Mouse (Mus musculus): ENCODE data around the gene Lingo2.

The Lingo2 gene

DNA sequence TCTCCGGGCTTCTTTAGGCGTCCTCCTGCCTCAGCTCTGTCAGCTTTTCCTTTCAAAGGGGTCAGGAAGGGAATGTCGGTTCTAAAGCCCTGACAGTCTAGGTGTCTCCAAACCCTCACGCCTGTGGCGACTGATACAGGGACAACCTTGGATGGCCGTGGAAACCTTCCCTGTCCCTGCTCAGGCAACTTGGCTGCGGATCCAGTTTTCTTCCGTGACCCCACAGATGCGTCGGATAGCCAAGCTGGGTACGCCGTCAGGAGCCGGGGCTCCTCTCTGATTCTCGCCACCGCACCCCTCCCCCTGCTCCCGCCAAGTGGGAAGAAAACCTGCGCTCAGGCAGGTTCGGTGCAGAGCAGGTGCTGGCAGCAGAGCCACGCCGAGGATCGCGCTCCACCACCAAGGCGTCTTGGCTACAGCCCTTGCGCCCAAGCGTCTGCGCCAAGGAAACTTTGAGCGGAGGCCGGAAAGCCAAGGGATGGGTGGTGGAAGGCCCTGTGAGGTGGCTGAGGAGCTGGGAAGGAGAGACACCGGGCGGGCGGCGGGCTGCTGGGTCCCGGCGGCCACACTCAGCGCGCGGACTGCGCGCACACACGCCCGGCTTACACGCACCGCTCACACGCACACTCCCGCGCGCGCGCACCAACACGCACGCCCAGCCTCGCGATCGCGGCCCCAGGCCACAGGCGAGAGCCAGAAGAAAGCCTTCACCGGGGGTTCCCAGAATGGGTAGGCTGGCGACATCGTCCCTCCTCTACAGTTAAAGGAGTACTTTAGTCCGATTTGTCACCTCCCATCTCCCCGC is at the start of gene Lingo2:
TSS of gene Lingo2 (minus strand) at position 598 of the 805 bp plus-strand sequence.
- DNase-seq, result no peak

DNA sequence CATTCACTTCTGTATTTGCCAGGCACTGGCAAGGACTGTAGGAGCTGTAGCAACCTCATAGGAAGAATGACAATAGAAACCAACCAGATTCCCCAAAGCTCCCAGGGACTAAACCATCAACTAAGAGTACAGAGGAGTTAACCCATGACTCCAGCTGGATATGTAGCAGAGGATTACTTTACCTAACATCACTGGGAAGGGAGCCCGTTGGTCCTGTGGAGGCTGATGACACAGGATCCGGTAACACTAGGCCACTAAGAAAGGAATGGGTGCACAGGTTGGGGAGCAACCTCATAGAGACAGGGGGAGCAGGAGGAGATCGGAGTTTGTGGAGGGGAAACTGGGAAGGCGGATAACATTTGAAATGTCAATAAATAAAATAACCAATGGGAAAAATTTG is 21.8 kb upstream of the Lingo2 start:
- DNase-seq, result no peak

DNA sequence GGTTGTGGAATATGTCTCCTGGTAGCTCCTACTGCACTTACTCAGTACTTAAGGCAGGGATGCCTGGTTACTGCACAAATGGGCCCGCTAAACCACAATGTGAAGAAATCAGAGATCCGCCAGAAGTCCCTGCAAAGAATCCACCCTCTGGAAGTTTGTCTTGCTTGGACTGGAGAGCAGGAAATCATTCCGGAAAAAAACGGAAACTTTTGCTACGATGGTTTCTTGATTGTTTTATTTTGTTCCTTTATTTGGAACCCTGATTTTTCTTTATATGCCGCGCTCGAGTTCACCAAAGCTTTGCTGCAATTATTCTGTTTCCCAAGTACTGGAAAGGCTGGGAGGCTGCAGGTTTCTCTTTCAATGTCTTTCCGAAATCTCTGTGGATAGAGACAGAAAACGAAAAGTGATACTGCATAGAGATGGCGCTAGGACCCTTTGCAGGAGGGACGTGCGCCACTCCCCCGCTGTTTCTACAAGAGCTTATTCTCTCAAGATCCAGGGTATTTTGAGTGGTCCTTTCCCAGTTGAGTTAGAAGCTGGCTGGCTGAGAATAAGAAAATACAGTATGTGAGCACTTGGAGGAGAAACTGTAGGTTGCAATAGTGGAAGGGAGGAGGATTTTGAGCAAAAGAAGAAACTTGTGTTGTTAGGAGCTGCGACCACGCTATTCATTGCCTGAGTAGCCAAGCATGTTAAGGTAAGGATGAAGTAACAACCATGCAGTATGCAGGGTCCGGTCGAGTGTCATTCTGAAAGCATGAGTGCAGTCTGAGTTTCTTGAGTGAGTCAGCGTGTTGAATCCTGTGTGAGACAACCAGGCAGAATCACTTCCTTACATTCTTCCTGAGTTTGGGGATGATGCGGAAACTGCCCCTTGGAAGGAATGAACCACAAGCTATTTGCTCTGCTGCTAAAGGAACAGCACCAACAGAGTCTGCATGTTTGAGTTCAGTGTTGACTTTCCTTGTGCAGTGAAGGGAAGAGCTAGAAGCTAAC is 1.2 kb upstream of the Lingo2 start:
- DNase-seq, result no peak

DNA sequence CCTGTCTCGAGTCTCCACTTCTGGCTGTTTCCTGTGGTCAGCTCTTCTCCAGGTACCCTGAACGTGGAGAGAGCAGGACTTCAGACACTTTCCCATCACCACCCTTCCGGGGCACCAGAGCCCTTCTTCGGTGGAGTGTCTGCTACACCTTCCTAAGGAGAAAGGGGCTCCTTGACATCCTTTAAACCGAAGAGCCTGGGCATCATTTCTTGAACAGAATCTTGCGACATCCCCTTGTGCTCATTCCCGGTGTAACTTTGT is 338 bp upstream of the Lingo2 start:
- no peak for DNase-seq

DNA sequence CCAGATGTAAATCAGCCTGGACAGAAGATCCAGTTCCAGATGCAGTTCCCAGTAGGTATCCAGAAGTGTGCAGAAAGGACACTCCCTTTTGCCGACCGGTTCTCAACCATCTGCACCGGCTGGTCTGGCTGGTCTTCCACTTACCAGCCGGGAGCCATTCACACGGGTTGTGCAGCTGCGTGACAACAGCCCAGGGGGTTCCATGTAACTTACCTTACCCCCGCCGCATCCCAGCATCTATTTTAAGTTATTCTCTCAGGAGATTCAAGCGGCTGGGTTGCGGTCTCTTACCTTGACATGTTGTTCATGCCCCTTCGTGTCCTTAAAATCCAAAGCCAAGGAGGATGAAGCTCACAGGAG is 777 bp downstream of the Lingo2 start:
- DNase-seq, result no peak

DNA sequence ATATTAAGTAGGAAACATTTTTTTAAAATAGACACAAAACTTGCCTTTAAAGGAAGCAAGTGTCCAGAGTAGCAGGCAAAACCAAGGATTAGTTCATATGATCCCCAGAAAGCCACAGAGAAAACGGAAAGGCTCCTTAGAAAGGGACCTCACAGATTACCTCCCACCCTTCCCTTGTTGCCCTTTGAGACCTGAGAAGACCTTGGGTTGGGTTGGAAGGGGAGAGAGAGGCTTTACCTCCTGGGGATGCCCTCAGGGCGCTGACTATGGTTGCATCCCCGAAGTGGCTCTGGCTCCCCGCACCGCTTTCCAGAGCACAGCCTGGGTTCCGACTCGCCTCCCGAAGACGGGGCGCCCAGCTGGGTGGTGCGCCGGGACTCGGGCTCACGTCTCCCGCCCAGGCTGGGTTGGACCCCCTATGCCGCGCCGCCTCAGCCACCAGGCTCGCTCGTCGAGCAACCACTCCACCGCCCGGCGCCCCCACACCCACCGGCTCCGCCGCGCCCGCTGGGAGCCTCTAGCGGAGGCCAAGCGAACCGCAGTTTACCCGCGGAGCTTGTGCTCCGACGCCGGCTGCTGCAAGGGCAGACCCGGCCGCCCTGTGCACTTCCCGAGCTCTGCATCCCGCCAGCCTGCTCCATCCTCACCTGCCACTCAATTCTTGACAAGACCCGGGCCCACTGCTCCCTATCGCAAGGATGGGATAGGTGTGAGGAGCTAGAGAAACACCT is 1.4 kb downstream of the Lingo2 start:
- no peak for DNase-seq

DNA sequence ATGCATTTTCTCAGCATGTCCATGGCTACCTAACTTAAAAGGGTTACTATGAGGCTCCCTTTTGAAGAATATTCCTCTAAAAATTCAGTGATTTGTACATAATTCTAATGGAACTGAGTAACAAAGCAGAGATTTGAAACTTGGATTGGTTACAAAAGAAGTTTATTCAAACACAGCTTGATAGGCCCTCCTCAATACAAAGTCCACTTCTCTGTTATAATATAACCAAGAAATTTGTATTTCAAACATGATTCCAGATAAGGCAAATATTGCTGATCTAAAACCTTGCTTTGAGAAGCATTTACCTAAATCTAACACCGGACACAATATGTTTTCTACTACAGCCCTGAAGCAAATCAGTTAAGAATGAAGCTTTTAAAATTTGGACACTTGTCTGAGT is 60.7 kb downstream of the Lingo2 start:
- DNase-seq, result no peak

DNA sequence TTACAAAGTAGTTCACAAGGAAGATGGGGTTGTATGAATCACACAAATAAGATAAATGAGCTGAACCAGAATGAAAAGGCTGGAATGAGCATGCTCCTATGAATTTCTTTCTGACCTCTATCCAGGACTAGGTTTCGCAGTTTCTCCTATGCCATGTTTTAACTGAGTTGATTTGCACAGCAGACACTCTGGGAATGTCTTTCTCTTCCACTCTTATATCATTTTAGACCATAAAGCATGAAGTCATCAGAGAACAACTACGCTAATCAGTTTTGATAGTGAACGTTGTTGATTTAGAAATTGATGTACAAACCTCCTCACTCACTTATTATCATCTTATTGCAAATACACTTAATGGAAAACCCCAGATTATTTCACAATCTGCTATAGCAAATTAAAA is 61.2 kb downstream of the Lingo2 start:
- no peak for DNase-seq

DNA sequence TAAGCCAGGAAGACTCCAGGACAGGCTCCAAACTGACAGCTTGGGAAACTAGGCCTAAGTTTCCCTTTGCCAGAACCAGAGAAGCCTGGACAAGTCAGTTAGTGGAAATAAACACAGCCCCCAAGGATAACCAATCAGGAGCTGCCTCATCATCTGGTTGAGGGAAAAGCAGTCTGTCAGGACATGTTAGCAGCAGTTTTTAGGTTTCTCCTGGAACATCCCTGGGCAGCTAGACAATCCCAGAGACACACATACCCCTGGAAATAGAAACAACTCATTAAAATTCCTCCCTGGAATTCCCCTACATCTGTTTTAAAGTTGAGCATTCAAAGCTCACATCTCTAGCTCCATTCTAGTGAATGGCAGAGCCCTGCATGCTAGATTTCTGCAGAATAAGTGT is 76.8 kb downstream of the Lingo2 start:
- no peak for DNase-seq

DNA sequence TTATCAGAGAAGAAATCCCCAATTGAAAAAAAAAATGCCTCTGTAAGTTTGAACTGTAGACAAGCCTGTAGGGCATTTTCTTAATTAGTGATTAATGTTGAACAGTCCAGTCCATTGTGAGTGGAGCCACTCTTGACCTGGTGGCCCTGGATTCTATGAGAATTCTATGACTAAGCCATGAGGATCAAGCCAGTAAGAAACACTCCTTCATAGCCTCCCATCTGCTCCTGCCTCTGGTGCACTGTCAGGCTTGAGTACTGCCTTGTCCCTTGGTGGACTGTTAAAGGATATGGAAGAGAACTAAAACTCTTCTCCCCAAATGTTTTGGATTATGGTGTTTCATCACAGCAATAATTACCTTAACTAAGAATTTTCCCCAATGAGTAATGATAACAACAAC is 126.6 kb downstream of the Lingo2 start:
- DNase-seq, result no peak

DNA sequence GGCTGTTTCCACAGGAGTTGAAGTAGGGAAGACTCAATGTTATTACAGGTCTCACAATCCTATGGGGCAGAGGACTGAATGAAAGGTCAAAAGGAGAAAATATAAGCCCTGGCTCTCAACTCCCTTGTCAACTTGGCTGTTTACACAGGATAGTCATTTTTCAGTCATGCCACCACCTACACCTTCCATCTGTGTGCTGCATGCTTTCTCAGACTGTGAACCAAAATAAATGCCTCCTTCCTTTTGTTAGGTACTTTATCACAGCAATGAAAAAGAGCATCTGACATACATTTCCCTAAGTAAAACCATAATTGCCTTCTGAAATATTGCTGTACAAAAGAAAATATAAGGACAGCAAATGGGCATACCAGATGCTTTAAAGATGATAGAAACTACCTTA is 129.6 kb downstream of the Lingo2 start:
- no peak for DNase-seq

DNA sequence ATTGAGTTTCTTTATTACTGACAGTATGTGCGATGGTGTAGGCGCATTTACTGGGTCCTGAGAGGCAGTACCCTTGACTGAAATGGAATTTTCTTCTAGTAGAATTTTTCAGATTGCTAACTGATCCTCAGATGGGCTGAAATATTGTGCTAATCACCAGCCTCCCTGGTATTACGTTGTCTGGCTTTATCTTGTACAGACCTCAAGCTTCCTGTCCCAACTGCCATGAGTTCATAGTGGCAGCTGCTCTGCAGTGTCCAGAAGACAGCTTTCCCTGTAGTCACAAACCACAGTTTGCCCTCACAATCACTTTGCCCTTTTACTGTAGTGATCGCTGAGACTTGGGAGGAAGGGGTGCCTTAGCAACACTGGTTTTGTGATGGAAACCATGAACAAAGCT is 176.5 kb downstream of the Lingo2 start:
- DNase-seq, result no peak

DNA sequence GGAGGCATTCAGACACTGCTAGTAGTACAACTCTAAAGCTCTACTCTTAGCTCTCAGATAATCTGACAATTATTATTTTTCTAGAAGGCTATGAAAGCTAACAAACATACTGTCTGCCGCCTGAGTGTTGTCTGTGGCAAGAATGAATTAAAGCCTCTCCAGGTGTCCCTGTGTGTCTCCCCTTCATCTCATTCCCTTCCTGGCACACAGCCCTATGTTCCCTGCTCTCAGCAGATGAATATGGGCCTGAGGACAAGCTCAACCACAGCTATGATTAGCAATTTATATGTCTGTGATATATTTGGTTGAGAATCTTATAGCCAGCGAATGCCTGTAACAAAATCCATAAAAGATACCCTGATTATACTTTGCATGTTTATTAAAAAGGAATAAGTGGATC is 220.9 kb downstream of the Lingo2 start:
- DNase-seq, result no peak

DNA sequence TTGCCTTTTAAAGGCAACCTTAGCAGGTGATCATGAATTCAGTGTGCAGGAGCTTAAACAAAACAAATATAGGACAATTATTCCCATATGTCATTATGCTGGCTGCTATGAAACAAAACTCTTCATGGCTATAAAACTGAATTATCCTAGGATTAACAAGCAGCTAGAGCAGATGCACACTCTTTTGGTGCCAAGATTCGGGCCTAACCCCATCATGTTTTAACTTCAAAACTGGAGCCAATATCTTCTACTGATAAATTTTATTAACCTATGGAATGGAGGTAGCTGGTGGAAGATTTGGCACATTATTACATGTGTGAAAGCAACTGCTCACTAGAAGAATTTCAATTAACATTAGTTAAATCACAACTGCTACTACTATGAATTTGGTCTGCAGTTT is 235.1 kb downstream of the Lingo2 start:
- DNase-seq, result no peak

DNA sequence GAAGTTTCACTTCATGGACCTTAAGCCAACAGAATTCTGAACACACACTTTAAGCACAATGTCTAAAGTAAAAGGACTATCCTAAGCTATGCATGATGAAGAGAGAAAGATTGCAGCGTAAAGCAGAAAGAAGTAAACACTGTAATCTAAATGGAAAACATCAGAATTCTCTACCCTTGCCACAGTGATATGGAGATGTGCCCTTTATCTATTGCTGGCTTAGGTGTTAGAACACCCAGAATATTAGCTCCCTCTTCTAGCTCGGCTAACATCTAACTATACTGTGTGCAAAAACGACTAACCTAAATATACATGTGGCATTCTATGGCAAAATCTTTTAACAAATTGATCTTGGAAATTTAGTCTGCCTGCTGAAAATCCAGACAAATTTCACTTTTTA is 252.7 kb downstream of the Lingo2 start:
- DNase-seq, result no peak

DNA sequence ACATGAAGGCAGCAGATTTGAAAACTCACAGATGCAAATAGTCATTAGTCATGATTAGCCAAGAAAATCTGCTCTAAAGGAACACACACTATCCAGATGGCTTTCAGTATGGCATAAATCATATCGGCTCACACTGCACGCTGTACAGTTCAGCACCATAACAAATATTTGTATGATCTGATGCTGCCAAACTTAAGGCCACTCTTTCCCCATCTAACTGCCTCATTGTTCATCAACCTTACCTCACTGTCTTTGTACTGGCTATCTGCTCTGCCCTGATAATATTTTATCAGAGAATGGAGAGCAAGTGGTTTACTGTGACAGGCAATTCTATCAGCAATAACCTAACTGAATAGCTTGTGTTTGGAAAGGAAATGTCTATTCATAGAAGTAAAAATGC is 254.7 kb downstream of the Lingo2 start:
- no peak for DNase-seq

DNA sequence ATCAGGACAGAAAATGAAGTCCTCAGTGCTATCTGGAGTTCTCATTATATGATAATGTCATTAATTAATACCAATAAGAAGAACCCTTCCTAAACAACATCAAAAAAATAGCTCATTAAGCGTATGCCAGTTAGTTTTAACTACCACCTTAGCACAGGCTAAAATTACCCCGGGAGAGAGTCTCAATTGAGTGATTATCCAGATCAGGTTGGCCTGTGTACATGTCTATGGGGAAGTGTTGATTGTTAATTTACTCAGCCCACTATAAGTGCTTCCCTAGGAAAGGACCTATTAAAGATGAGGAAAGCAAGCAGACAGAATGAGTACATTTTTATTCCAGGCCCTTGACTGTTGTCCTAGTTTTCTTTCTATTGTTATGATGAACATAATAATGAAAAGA is 291.6 kb downstream of the Lingo2 start:
- DNase-seq, result no peak

DNA sequence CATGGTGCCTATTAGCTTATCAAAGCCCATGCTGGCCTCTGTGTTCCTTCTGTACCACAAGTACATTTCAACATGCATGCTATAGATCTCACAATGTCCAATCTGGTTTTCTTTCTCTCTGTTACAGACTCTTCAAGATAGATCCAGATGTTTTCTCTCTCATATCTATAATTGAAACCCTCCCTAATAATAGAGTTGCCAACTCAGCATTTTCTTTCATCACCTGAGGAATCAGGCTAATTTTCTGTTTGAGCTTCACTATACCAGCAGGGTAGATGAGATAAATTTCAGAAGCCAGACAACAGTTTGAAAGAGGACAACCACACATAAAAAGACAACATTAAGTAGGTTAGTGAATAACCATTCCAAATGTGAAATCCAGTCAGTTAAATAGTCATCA is 303.8 kb downstream of the Lingo2 start:
- no peak for DNase-seq

DNA sequence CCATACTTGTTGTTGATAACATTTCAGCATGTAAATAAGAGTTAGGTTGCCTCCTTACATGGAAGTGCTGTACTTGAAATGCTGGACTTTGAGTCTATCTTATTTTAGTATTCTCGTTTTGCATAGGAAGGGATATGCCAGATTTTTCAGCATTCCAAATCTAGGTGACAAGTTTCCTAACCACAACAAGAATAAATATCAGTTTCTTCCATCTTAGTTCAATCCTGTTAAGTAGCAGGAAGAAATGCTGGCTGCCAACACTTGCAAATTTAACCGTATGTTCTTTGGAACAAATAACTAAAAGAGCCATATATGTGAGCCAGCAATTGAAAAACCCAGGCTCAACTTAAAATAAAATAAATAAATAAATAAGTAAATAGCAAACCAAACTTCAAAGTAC is 315.9 kb downstream of the Lingo2 start:
- DNase-seq, result no peak

DNA sequence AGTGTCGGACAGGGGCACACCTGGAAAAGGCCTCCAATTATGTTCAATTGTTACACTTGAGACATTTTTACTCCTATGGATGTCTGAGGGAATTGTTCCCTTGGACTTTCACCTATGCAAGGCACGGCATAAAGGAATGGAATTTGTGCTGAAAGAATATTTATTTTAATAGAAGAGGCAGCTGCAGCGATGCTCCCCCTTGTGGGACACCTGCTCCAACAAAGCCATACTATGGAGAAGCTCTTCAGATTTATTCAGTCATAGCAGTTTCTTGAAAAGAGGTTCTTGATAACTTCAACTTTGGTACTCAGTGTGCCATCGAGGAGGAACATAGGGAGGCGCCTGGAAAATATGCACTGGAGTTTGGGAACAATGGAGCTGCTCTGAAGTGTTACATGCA is 374.7 kb downstream of the Lingo2 start:
- DNase-seq, result no peak

DNA sequence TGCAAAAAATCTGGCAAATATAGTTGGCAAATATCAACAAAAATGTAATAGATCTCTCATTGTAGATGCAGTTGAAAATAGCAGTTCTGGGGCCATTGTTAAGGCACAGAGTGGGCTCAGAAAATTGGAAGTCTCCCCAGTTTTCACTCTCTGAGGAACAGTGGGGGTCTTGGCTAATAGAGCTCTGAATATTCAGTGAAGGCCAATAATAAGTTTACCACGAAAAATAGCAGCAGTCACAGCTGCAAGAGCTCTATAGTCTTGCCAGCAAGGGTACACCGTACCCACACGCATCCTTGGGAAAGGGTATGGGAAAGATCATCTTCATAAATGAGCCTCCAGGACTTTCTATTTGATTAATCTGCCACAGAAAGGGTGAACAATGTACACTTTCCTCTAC is 375.3 kb downstream of the Lingo2 start:
- no peak for DNase-seq

DNA sequence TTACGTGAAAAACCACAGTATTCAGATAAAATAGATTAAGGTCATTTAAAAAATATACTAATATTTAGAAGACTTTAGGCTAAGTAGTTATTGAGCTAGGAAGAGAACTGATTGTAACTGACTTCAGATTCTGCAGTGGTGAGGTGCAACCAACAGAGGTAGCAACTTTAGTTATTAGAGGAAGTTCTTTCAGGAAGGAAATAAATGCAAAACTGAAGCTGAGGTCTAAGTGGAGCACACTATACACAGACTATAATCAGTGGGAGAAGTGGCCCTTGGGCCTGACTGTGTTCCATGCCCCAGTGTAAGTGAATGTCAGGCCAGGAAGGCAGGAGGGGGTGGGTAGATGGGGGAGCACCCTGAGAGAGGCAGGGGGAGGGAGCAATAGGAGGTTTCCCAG is 385.0 kb downstream of the Lingo2 start:
- no peak for DNase-seq

DNA sequence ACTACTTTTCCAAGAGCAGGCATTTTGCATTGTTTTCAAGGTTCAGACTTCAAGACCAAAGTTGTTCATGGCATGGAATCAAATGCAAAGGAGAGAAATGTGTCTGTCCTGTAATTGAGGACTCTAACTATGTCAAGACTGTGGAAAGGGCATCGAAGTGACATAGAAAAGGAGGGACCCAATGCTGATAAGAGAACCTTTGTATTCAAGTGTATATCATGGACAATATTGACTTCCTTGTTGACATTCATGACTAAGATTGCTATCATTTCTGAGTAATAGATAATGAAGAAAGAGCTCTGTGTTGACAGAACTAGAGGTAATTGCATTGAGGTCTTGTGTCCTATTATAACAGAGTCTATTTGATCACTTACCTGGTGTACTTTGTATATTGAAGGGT is 390.6 kb downstream of the Lingo2 start:
- no peak for DNase-seq

Measured in cerebellum, adult 9-10 months (tissue).